Mouse (Mus musculus) heart, postnatal 36 days (tissue): Measurements from ENCODE around the gene S100a1. TPM values are rescaled to one million over a fixed set of nuclear protein-coding genes. Genes with fewer than 3 reads are reported as not detected.

Experiments used
- DNase-seq, 2 experiments: peaks; one replicate each; pipeline ENCODE4 v3.0.0; 2021 to 2022
- intact Hi-C: fragments of 180-260 bp; cut with DNase I; formaldehyde crosslinking; loops from one replicate; pipeline ENCODE4 v1.15.1; 2025
- total RNA-seq, 2 experiments: library from RNA; stranded (reverse); gene quantifications; 2 replicates each; pipeline ENCODE4 v1.2.3; 2021

The S100a1 gene
- total RNA-seq, result 100 to 1,000 TPM; 897 to 921 TPM

DNA sequence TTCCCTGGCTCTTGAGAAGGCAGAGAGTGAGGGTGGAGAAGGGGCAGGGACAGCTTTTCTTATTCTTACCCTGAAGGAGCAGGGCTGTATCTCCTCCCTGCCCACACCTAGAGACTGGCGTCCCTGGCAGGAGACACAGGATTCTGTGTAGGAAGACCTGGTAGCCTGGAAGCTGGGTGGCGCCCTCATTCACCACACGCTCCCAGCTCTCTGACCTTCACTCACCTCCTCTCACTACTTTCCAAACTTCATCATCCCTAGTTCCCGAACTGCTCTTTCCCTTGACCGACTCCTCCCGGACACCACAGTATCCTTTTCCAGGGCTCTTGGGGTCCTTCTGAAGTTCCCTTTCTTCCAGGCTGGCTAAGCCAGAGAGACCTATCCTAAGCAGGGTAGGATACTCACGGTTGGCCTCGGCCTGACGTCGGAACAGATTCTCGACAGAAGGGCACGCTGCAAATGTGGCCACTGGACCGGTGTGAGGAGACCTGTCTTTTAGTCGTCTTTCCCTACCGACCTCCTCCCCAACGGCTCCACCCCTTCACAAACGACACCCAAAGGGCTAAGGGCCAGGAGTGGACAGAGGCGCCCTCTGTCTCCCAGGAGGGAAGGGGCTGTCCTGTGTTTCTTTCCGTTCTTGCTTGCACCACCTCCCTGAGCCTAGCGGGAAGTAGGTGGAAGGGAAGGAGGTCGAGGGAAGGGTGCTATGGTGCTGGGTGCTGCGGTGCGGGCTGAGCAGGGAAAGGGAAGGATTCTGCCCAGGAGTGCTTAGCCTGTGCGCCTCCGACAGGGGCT lies at the start of gene S100a1, which contains the start of gene S100a13:
S100a1 (minus strand) TSS at position 597 of the 795 bp plus-strand sequence.
S100a13 (plus strand) TSS at position 640 of the 795 bp plus-strand sequence.
- intact Hi-C loops, result no loop called here
- peak; percentile 72 to 80 for DNase-seq

DNA sequence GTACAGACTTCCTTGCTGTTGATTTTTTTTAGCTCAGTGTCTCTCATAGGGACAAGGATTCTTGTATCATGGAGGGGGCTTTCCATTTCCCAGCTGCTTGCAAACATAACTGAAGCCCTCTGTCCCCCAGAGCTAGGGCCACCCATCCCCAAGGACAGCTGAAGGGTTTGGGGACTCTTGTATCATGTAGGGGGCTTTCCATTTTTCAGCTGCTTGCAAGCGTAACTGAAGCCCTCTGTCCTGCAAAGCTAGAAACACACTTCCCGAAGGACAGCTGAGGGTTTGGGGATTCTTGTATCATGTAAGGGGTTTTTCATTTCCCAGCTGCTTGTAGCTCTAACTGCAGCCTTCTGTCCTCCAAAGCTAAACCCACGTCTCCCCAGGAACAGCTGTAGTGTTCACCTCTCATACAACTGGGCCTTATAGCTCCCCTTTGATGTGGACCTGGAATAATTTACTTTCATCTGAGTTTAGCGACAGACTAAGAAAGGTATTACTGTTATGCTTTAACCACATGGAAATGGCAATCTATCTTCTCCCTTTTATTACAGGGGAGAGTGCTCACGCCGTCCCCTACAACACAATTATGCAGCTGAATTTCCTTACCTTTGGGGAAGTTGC lies 45.9 kb upstream of the S100a1 start, which contains the start of gene S100a3:
S100a3 (plus strand) TSS at position 571 of the 621 bp plus-strand sequence.
- intact Hi-C loops, result no loop called here

DNA sequence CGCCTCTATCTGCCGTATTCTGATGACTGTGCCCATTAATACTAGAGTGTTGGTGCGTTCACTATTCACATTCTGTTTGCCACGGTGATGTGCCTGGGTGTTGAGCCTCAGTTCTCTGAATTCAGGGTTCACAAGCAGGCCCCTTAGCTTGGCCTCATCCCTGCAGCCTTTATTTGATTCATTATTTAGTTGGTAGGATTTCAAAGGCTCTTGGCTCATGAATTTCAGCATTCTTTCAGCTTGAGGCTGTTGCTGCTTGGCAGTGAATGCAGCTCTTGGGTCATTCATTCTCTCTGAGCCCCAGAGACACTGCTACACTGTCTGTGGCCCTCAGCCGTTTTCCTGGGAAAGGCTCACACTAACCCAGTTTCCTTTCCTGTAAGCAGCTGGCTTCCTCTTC lies 41.8 kb upstream of the S100a1 start:
- intact Hi-C loops, result no loop called here

More for the DNA sequence above, 45.9 kb upstream of the S100a1 start, which contains the start of gene S100a3:
- DNase-seq, result no peak

DNA sequence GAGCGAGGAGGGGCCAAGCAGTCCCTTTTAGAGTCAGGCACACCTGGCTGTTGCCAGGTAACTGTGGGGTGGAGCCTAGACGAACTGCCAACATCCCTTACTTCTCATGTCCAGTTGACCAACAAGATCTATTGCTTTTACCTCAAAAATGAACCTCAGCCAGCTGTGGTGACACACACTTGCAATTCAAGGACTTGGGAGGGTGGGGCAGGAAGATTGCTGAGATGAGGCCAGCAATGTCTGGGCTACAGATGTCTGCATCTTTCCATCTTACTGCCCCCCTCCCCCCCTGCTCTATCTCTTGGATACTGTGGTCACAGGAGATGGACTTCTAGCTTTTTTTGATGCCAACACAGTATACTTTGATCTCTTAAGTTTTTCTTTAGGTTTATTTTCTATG lies 38.0 kb upstream of the S100a1 start:
- DNase-seq, result no peak

More for the DNA sequence above, 41.8 kb upstream of the S100a1 start:
- no peak for DNase-seq

DNA sequence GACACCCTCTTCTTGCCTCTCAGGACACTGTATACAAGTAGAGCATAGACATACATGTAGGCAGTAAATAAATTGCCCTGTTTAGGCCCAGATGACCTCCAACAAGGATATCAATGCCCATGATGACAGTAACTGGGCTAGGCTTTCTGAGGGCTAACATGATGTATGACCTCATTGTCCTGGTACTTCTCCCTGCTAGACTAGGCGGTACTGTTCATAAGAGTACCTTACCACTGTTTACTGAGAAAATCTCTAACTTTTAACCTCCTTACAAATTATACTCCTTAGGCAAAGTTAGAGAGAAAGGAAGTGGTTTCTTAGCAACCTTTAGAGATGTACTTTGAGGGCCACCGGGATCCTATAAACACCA lies 36.2 kb upstream of the S100a1 start:
- intact Hi-C loops, result no loop called here
- no peak for DNase-seq

More for the DNA sequence above, 38.0 kb upstream of the S100a1 start:
- intact Hi-C loops, result no loop called here

DNA sequence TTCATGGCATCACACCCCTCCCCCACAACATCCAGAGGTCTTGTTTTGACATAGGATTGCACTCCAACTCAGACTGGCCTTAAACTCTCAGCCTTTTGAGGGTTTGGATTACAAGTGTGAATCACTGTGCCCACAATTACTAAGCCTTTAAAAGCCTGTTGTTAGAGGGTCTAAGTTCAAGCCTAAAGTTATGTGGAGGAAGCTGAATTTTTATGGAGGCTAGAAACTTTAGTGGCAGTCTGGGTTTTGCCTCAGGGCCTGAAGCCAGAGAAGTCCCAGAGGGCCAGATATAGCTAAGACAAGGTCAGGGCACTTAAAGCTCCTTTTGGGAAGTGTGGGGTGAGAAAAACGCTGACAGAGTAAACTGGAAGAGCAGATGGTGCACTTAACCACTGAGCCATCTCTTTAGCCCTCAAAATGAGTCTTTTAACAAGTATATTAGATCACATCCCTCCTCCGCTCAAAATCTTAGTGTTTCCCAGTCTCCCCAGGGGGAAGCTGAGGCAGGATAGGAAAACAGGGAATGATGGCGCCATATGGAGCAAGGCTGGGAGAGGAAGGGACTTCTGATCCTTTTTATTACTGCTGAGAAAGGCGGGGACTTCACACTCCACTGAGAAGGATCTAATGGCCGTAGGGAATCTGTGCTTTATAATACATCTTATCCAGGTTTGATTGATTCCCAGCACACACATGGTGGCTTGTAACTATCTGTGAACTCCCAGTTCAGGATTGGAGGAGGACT lies 35.7 kb upstream of the S100a1 start:
- intact Hi-C loops, result no loop called here
- no peak for DNase-seq

DNA sequence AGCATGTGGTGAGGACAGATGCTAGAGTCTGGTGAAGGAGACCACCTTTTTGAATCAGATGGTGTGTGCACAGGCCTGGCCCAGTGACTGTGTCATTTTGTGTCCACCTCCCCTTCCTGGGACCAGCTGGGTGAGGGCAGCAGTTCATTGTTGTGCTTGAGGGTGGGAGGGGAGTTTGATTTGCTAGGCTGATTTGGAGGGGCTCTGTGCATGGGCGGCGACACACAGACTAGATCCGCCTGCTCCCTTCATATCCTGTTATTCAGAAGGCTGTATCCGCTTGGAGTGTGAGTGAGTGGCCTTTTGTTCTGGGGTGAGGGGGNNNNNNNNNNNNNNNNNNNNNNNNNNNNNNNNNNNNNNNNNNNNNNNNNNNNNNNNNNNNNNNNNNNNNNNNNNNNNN lies 26.7 kb upstream of the S100a1 start:
- intact Hi-C loops, result loop anchor here (5.0 kb wide), 1 partner anchor 41 kb away; no protein-coding TSS in a partner anchor
- DNase-seq, result peak; percentile 44 to 58

DNA sequence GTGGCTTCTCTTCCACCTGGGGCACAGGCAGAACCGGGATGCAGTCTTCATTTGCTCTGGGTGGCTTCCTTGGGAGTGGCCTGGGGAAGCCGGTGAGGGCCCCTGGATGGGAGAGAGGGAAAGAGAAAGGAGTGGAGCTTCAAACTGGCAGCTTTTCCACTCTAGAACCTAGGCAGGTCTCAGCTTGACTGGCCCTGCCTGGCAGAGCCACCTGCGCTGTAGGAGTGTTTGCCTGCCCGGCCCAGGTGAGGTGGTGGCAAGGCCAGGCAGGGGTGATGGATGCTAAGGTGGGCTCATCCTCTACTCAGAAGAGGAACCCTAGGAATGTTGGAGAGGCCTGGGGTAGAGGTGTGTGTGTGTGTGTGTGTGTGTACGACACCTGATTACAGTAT lies 23.7 kb upstream of the S100a1 start:
- no peak for DNase-seq
- intact Hi-C loops, result no loop called here

DNA sequence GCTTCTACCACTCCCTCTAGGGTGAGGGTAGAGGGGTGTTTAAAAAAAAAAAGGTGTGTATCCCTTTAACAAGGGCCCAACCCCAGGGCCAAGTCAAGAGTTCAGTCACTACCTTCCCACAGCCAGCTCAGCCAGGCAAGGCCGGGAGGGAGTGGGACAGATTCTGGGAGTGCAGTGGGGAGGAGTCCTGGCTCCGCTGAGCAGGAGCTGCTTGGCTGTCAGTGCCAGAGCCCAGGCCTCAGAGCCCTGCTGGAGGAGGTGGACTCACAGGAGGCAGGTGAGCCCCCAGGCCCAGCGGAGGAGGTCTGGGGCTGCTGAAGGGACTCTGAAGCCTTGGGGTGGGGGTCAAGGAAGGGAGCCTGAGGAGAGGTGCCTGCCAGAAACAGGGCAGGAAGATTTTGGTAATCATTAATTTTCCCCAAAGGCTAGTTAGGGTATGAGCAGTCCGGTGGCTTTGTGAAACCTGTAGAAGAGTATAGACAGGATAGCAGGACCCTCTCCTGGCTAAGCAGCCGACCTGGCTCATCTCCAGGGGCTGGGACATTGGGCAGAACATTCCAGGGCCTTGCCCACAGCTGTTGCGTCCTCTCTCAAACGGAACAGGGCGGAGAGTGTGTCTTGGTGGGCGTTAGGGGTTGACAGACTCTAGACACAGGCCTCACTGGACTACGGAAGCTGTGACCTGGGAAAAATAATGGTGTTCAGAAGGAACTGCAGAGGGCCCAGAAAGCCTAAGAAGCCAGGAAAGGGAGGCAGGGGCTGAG lies 23.1 kb upstream of the S100a1 start, which contains the start of gene S100a16:
S100a16 (plus strand) TSS at position 114 of the 764 bp plus-strand sequence.
- DNase-seq, result peak; percentile 75 to 78
- intact Hi-C loops, result no loop called here

DNA sequence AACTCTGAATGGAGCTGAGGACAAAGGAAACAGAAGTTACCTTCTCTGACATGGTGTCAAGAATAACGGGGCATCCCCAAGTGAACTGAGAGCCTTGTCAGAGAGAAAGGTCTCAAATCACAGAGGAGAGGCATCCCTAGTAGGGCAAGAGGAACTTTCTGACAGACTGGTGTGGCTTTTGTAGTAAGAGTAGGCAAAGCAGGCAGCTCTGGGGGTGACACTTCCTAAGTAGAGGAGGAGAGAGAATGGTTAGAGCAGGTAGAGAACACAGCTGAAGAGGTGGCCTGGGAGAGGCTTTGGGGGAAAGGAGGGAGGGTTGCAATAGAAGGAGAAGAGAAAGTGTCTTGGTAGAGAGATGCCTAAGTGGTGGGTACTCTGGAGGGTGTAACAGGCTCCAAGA lies 21.3 kb upstream of the S100a1 start:
- intact Hi-C loops, result no loop called here

DNA sequence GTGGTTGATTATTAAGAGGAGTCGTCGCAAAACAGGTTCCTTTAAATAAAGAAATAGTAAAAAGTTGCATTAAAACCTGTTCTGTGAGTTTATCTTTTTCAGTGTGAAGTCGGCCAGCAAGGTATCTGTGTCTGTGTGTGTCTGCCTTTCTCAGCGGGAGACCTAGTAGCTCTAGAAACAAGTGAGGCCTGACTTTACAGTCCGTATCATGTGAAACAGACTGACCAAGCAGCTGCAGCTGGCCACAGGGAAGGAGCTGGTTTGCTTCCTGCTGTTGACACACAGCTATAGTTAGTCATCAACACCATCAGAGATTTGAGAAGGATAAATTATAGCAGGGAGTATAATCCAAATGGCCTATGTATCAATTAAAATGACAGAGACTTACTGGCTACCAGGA lies 17.5 kb upstream of the S100a1 start:
- intact Hi-C loops, result no loop called here
- DNase-seq, result no peak

More for the DNA sequence above, 21.3 kb upstream of the S100a1 start:
- DNase-seq, result no peak

DNA sequence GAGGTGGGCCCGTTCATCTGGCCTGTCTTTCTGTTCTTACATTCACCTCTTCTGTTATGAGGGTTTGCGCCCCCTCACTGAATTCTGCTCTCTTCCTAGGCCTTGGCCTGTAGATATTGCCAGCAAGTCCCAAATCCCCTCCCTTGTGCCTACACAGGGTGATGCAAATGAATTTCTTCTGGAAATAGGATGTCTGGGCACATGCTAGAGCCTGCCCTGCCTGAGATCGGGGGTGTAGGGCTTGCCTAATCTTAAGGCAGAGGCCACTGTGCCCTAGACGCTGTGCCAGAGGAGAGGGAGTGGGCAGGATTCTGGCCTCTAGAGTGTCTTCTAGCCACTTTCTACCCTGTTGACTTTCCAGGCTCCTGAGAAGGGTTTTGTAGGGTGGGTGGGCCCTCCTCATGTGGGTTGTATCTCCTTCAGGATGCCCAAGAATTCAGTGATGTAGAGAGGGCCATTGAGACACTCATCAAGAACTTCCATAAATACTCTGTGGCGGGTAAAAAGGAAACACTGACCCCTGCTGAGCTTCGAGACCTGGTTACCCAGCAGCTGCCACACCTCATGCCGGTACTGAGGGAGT lies 13.2 kb upstream of the S100a1 start:
- intact Hi-C loops, result loop anchor here (2.0 to 5.0 kb wide), 2 partner anchors 125 to 180 kb away; no protein-coding TSS in a partner anchor
- DNase-seq, result no peak

DNA sequence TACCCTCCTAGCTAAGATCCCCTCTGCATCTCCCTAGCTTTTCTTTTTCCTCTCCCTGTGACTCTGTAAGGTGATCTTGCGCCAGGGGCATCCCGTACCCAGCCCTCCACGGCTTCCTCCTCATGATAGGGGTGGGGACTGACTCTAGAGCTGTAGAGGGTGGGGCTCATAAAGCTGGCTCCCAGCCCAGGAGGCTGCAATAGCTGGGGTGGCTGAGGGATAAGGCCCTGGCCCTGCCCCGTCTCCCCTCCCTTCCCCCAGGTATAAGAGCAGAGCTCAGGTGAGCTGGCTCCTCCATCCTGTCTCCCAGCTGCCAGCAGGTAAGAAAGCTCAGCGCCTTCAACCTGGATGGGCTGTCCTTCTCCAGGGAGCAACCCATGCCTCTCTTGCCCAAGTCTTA lies 12.4 kb upstream of the S100a1 start, which contains the start of gene S100a14:
S100a14 (plus strand) TSS at position 277 of the 400 bp plus-strand sequence.
- intact Hi-C loops, result loop anchor here (2.0 to 5.0 kb wide), 2 partner anchors 126 to 181 kb away; no protein-coding TSS in a partner anchor
- no peak for DNase-seq

DNA sequence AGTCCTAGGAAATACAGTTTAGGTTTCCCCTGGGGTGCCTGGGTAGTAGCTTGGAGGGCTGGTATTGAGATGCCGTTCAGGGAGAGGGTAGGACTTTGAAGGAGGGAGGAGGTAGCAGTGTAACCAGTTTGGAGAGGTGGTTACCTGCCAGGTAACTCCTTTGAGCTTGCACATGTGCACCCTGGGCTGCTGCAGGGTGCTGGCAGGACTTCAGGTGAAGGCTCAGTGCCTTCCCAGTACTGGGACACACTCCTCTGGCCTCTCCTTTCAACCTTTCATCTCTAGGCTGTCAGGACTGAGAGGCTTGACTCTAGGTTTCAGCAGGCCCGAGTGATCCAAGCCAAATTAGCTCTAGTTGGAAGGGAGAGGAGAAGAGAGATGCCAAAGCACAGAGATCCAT lies 11.9 kb upstream of the S100a1 start:
- intact Hi-C loops, result loop anchor here (2.0 to 5.0 kb wide), 2 partner anchors 127 to 181 kb away; no protein-coding TSS in a partner anchor
- no peak for DNase-seq

DNA sequence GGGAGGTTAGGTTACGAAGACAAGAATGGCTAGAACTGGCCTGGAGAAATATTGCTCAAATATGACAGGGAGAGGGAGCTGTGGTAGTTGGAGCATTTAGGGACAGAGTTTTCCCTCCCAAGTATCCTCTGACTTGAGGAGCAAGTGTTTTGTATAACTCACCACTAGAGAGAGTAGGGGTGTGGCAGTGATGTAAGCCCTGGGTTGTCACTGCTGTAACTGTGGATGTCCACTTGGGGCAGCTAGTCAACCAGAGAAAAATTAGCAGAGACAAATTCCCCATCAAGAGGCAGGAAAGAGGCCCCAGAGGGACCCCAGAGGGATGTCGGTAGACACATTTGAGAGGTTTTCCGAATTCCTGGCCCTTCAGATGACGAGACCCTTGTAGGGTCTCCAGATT lies 11.2 kb upstream of the S100a1 start:
- DNase-seq, result peak in 1 of 2 experiments; percentile 49
- intact Hi-C loops, result loop anchor here (1.0 to 5.0 kb wide), 3 partner anchors 59 to 182 kb away; no protein-coding TSS in a partner anchor

DNA sequence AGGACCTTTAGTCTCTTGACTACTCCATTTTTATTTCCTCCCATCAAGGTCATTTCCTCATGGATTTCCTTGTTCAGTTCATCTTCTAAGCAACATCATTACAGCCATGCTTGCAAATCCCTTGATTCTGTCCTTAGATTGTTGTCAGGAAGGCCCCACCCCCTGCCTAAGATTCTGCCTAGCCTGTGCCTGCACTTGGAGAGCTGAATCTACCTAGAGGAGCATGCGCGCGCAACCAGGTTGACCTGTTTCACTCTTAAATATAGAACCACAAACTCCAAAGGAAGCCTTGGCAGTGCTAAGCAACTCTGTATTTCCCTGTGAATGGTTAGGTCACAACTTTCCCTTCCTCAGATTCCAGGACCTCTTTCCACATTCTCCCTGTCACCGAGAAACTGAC lies 3.5 kb upstream of the S100a1 start:
- DNase-seq, result no peak
- intact Hi-C loops, result no loop called here

DNA sequence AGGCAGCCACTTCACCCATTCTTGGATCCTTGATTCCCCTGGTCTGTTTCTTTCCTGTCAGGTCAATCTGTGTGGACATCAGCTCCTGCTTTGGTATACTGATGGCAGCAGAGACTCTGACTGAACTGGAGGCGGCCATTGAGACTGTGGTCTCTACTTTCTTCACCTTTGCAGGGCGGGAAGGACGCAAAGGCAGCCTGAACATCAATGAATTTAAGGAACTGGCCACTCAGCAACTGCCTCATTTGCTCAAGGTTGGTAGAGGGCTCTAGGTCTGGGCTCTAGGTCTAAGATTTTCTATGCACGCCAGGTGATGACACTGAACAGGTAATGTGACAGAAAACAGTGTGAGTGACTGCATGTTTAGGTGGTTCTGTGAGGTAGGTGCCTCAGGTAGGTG lies 1.6 kb upstream of the S100a1 start:
- DNase-seq, result no peak
- intact Hi-C loops, result no loop called here

DNA sequence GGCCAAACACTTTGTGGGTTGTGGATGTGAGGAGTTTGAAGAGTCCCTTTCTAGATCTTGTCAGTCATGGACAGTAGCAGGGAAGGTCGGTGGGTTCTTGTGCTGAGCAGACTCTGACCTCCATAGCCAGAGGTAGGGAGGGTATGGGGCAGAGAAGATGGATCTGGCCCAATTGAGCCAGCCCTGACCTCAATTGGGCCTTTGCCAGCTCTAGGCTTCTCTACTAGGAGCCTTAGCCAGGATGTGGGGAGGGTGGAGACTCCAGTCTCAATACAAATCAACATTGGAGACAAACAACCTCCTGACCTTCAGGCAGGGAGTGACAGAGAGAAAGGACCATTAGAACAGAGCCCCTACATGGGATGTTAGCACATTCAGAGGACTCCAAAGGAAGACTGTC lies 1.1 kb upstream of the S100a1 start:
- DNase-seq, result peak; percentile 55
- intact Hi-C loops, result no loop called here

DNA sequence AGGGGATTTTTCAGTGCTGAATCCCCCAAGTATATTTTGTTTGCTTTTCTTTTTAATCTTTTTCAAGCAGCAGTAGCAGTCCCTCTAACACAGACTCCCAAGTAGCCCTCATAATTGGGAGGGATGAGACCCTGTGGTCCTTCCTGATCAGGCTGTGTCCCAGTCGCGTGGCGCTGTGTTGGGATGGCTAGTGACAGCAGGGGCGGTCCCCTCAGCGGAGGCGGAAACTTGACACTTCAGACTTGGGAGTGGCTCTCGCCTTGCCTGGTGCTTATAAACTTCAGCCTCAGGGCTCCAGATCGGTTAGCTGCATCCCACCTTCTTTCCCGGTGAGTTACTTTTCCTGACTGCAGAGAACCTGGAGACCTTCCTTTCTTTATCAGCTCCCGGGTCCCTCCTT lies 499 bp upstream of the S100a1 start:
- DNase-seq, result peak; percentile 78 to 79
- intact Hi-C loops, result no loop called here
